Mouse (Mus musculus) T-helper 17 cell (primary cell): ENCODE data around the gene Pard3b.

Experiments used
- in situ Hi-C, 2 experiments: fragments of 300-600 bp; cut with MboI, MseI; formaldehyde crosslinking; loops; 1 replicate in 1 of 2; 2 replicates in 1 of 2; pipeline ENCODE4 v1.15.1; 2025; ENCODE audit warnings: high pct_unique_total_duplicates in 2 of 2

Gene Pard3b

DNA sequence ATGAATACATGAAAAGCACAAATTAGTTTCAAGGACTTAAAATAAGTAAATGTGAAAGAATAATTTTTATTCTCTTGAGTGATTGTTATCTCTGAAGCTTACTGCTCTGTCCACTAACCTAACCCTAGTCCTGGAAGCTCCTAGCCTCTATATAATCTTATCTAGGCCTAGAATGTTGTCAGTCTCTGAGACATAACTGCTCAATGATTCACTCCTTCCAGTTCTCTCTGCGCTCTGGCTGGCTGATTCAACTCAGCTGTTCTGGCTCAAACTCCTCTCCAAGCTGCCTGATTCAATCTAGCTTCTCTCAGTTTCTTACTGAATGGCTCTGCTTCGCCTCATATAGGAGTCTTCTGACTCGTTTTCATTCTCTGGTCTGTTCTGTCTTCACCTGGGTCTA lies 798.9 kb downstream of the Pard3b start:
- in situ Hi-C loops: loop anchor here in 1 of 2 experiments (5.0 to 25.0 kb wide), 2 partner anchors 115 to 1425 kb away; no protein-coding TSS in a partner anchor

DNA sequence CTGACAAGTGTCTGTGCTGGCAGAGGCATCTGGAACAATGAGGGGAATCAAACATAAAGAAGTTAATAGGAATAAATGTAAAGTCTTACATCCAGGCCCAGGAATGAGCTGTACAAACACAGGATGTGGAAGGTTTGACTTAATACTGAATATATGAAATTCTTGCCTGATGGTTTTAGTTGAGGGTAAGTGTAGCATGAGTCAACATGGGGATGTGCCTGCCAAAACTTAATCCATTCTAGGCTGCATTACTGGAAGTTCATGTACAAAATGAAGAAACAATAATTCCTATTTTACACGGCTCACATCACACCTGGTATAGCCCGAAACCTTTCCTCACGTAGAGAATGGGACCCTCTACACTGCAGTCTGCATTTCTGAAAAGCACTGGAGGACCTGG lies 805.8 kb downstream of the Pard3b start:
- in situ Hi-C loops: loop anchor here in 1 of 2 experiments (25.0 kb wide), 1 partner anchor 1432 kb away; no protein-coding TSS in a partner anchor

DNA sequence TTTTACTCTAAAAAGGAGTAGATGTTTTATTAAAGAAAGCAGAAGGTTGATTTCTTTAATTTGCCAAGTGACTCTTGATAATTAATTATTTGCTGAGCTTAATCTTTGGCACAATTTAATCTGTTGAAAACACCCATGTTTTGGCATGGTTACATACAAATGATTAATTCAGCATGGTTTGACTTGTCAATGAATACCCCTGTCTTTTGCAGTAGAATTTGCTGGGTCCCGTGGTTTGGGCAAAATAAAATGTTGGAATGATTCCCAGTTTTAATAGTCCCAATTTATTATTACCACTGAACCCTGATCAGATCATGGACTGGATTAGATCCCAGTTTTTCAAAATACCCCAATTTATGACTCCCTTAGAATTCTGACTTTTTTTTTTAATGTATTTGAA lies 808.2 kb downstream of the Pard3b start:
- in situ Hi-C loops: loop anchor here in 1 of 2 experiments (25.0 kb wide), 1 partner anchor 1435 kb away; no protein-coding TSS in a partner anchor

DNA sequence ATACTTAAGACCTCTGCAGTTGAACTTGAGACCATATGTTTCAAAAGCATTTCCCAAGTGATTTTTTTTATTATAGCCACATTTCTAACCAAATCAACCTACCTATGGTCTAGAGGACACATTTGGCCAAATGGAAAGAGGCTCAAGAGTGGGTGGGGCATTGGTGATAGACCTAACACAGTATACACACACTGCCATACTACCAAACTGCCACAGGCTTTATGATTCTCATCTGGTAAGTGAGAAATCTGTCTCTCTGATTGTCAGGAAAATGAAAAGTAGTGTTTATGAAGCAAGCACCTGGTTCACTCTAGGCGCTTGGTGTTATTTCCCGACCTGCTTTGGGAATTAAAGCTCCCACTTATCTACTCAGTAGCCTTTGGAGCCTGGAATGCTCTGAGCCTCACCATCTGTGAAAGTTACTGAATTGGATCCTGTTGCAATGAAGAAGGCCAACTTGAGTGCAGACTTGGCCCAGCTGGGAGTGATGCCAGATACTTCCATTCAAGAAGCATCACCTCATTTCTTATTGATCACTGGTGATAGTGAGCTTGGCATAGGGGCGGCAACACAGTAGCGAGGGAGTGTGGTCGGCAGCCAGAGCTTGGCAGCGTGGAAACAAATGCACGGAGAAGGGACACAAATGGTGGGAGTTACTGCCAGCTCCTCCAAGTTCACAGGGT lies 810.7 kb downstream of the Pard3b start:
- in situ Hi-C loops: loop anchor here in 1 of 2 experiments (25.0 kb wide), 1 partner anchor 1437 kb away; no protein-coding TSS in a partner anchor

DNA sequence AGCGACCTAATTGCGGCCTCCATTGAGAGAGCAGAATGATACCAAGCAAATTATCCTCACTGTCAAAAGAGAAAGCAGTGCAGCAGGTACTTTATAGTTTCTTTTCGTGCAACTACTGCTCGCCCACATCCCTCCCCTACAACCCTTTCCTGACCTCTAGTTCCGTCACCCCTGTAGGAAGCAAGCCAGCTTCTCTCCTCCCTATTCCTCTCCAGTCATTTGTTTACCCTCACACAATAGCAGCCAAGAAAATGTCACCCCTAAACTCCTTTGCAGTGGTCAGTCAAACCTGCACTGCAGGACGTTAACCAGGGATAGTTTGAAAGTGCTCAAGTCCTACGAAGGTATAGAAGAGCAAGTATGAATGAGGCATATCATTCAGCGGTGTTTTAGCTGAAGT lies 826.9 kb downstream of the Pard3b start:
- in situ Hi-C loops: no loop called here

DNA sequence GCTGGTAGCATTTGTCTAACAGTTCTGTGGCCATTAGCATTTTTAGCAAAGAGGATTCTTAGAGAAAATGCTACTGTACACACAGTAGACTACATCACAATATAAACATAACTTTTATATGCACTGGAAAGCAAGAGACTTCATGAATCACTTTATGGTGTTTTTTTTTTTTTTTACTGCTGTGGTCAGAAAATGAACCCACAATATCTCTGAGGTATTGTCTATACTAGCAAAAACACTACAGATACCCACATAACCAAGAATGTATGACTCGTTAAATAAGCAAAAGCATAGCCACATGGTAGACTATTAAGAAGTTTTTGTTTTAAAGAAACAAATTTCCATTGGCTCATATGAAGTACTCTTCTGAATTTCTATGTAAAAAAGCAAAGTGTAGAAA lies 827.9 kb downstream of the Pard3b start:
- in situ Hi-C loops: no loop called here

DNA sequence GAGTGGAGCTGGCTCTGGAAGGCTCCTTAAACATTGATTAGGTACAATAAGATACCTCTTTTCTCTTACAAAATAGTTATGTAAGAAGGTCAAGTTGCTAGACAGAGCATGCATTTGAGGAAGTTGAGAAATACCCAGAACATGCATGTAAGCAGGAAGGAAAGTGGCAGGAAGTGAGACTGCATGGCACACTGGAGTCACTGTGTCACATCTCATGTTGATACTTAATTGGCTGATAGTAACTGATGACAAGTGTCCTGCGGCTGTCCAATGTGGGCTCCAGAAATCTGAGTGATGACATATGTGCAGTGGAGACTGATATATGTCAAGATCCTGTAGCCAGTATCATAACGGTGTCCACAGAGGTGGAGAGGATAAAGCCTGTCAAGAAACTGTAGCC lies 844.4 kb downstream of the Pard3b start:
- in situ Hi-C loops: no loop called here

DNA sequence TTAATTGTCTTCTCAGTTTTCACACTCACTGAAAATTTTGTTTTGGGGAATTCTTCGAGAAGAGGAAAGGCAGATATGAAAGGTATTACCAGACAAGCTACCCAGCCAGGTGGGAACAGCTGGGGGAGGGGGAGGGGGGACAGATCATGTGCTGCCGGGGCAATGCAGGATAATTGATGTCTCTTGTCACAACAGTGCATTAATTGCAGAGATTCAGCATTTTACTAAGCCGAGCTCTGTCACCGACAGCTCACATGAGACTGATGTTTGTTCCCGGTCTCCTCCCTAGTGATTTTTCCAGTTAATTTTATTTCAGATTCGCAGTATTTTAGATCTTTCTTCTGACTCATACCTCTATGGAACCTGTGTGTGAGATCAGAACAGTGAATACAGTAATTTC lies 850.2 kb downstream of the Pard3b start:
- in situ Hi-C loops: no loop called here

DNA sequence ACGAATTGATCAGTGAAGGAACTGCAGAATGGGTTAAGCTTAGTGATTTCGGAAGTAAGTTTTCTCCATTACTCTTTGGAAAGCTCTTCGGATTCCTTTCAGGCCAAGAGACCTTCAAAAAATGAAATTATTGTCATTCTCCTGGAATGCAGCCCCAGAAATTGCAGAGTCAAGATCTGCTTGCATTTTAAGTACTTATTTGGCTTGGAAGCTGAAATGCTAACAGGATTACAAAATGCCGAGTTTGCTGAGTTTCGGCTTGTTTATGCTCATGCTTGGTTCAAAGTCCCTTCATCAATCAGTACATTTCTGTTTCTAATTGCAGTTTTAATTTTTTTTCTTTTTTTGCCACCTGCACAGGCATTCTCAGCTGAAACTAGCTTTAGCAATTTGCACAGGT lies 860.5 kb downstream of the Pard3b start:
- in situ Hi-C loops: no loop called here

DNA sequence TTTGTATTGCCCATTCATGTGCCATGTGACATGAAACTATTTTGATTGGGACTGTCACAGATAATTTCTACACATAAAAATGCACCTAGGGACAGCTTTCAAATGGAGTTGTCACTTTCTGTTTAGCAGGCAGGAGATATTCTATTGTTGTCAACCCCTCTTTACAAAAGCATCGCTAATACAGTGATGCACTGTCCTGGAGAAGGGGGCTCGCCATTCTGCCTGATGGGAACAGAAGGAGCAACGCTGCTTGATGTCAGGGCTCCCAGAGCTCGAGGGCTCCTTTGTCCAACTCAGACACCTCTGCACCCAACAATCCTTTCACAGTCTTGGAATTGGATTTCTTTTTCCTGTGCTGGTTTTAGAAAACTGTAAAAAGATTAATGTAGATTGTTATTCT lies 871.9 kb downstream of the Pard3b start:
- in situ Hi-C loops: no loop called here

DNA sequence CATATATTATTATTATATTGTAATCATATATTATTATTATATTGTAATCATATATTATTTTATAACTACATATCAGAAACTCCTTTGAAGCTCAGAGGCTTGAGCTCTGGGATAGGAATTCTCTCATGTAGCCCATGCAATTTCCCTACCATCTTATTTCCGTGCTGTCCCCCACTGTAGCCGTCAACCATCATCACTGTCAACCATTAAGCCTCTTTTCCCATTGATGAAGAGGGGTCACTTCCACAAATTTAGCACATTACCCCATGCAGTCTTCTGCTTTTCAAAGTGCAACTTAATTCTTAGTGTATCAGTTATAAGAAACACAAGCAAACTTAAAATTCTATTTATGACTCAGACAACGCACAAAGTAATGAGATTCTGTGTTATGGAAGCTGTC lies 873.1 kb downstream of the Pard3b start:
- in situ Hi-C loops: no loop called here

DNA sequence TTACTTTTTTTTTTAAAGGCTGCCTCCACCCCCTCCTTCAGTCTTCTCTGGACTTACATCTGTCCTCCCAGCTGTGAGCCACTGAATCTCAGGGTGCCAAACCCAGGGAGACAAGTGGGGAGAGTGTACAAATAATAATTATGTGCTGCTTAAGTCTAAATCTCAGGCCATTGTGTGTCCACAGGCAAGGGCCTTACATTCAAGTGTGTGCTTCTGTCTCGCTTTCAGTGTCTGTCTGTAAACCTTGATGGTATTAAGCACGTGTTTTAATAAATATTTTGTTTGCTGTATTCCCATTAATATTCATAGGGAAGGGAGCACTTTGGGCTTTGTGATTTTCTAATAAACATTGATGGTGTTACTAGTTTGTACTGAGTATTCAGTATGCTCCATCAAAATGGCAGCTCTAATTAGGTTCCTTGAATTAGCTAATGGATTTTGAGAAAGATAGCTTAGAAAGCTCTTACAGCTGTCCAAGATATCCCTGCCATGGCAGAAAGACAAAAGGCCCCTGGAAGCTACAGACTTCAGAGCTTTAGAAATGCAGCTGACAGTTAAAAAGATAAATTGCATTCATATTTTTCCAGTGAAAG lies 880.1 kb downstream of the Pard3b start:
- in situ Hi-C loops: no loop called here

DNA sequence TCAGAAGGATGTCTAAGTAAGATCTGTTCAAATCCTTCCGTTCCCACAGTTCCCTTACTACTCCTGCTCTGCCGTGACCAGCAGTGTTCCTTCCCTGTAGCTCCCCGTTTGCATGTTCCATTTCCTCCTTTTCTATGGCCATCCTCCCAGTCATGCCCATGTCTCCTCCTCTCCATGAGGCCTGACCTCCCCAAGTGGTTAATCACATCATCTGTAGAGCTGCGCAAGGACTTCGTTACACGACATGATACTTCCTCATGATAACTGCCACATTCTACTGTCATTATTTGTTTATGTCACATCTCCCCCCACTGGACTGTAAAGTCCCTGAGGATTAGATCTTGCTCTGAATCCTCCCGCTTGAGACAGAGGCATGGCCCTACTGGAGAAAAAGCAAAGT lies 882.7 kb downstream of the Pard3b start:
- in situ Hi-C loops: loop anchor here in 1 of 2 experiments (10.0 kb wide), 1 partner anchor 1443 kb away; no protein-coding TSS in a partner anchor

DNA sequence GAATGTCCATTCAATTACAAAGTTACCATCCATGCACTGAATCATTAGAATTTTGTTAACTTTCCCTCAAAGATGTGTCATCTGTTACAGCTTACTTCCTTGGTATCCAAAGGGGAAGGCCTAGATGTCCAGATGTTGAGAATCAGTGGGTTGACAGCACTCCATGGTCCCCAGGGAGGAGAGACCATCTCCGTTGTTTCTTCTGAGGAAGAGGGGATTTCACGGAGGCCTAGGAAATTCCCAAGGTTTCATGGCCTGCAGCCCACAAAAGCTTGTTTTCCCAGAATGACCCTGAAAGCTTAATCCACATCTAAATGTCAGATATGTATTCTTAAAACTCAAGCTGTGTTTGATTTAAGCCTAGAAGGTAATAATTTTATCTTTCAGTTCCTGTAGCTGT lies 884.1 kb downstream of the Pard3b start:
- in situ Hi-C loops: loop anchor here in 1 of 2 experiments (10.0 kb wide), 1 partner anchor 1442 kb away; no protein-coding TSS in a partner anchor

DNA sequence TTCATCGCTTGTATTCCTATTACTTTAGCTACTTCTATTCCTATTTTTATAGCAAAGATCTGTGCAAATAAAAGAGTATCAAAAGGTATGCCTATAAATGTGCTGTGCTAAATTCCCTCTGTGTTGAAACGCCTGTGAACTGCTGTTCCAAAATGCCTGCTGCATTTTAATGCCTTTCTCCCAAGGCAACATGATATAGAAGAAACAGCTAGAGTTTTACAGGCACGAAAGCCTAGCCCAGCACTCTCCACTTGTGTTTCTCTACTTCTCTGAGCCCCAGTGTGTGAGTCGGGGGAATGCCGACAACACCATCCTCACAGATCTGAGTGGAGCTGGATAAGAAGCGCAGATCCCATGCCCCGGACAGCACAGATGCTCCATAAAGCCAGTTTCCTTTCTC lies 889.2 kb downstream of the Pard3b start:
- in situ Hi-C loops: loop anchor here in 1 of 2 experiments (10.0 kb wide), 1 partner anchor 1437 kb away; no protein-coding TSS in a partner anchor

DNA sequence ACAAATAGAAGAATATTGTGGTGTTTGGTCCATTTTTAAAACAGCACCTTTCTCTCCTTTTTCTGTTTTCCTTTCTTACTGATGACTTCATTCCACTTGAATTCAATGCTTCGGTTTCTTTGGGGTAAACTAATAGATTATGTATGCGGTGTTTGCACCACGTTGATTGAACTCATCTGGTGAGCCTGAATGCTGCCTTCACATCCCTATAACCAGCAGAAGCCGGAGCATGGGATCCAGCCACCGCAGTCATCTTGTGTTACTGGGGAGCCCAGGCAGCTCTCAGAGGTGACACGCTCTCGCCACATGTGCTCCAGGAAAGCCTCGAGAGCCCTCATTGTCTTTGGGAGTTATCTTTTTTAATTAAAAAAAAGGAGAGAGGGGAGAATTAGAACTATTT lies 891.3 kb downstream of the Pard3b start:
- in situ Hi-C loops: loop anchor here (5.0 to 10.0 kb wide), 2 partner anchors 97 to 1435 kb away; no protein-coding TSS in a partner anchor

DNA sequence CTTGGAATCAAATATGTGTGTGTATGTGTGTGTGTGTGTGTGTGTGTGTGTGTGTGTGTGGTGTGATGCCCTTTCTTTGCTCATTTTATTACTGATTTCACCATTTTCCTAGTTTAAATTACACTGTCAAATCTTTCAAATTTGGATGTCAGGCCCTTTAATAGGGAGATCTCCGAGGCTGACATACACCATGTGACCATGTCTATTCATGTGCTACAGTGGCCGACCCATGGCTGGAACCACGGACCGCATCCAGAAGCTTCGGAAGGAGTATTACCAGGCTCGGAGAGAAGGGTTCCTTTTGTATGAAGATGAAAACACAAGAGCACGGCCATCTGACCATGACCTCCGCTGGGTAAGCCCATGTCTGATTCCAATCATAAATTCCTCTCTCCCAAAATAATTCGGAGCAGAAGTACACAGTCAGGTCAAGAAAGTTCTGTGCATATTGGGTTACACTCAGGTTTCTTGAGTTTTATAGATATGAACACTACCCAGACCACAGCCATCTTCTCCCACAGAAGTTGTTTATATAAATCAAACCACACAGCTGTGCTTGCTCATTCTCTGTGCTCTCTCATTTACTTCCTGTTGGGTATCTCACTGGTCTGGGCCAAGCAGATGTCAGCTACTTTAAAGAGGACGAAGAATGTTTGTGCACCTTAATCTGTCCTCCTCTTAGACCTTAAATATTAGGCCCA lies 894.0 kb downstream of the Pard3b start:
- in situ Hi-C loops: loop anchor here in 1 of 2 experiments (5.0 kb wide), 1 partner anchor 95 kb away; no protein-coding TSS in a partner anchor

DNA sequence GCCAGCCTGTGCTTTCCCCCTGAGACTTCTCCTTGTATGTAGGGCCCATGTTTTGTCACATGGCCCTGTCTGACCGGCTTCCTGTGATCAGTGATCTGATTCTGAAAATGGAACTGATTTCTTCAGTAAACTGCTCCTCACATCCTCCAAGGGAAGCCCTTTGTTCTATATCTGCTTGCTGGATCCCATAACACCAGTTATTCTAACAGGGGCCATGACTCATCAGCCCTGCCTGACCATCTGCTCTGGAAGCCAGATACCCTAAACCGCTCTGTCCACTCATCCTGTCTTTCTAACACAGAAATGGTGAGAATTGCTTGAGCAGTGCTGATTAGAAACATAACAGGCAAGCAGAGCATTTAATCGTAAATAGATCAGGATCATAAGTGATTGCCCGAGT lies 910.3 kb downstream of the Pard3b start:
- in situ Hi-C loops: no loop called here

DNA sequence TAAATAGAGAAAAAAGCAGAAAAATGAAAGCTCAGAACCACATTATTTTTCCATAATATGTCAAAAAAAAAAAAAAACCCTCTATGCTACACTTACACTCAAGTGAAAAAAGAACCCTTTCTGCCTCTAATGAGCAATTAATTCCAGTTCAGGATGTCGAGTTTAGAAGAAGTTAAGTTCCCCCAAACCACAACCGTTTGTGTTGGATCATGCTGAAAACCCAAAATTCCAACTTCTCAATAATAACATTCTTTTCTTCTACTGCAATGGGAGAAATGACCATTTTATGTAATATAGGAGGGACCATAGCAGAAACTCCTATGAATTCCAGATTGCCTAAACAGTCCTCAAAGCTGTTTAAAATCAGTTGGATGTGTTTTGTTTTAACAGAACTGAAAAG lies 911.9 kb downstream of the Pard3b start:
- in situ Hi-C loops: loop anchor here in 1 of 2 experiments (5.0 to 25.0 kb wide), 2 partner anchors 113 to 1513 kb away; no protein-coding TSS in a partner anchor

DNA sequence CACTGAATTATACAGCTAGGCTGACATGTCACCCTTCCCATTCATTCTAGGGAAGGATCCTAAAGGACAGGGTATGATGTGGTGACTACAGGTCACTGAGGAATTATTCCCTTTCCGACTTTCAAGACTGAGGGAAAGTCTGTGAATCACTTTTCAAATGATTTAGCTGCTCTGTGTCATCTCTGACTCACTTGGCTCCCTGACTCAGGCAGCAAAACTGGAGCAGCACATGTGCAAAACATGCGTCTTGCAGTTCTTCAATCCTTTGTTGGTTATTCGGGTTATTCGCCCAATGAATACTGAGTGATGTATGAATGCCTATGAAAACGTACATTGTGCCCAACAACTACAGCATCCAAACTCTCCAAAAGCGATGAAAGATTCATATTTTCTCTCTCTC lies 912.9 kb downstream of the Pard3b start:
- in situ Hi-C loops: loop anchor here in 1 of 2 experiments (5.0 to 25.0 kb wide), 2 partner anchors 114 to 1514 kb away; no protein-coding TSS in a partner anchor

DNA sequence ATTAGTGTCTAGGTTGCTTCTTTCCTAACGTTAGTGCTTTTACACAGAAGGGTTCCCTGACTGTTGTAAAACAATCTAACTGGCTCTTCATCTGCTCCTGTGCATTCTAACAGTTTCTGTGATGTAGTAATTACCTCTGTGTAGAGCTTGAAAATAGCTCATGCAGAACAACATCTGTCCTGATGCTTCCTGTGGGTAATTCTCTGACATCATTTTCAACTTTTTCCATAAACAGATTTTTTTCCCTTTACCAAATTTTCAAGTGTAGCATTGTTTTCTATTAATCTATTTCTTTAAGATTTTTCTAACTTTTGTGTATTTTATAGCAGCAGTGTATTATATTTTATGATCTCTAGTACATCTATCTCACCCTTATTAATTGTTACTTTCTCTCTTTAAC lies 917.2 kb downstream of the Pard3b start:
- in situ Hi-C loops: loop anchor here in 1 of 2 experiments (25.0 kb wide), 1 partner anchor 1519 kb away; no protein-coding TSS in a partner anchor

DNA sequence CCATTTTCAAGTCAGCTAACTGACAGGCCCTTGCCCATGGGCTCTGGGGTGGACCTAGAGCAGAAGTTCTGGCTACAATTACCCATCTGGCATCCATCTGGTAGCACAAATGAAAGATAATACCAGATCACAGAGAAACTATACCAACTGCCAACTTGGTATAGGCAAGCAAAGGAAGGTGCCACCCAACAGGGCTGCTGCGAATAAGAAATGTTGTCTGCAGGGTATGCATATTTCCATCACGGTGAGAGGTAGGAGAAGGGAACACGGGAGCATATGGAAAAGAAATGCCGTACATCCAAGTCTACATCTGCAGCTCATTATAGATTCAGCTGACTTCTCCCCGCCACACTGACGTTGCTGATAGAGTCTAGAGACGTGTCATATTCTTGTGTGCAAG lies 924.4 kb downstream of the Pard3b start:
- in situ Hi-C loops: loop anchor here in 1 of 2 experiments (25.0 kb wide), 1 partner anchor 1526 kb away; no protein-coding TSS in a partner anchor
